Mouse (Mus musculus) hindbrain, embryonic 10.5 days (tissue): Measurements from ENCODE around the gene Myo1c. TPM values are rescaled to one million over a fixed set of nuclear protein-coding genes. Genes with fewer than 3 reads are reported as not detected.
A peak's percentile ranks its signal among the peaks of the same experiment; 100 is the strongest.
"Not testable (repeated sequence)": the region's sequence is repeated elsewhere in the genome, so short reads cannot be mapped to it uniquely, and the experiment has no call there.

Experiments
- DNase-seq: peaks from one replicate; pipeline ENCODE4 v3.0.0-alpha.2; 2017; ENCODE audit warnings: low spot score
- H3K27ac ChIP-seq: fragments of 300-500 bp; sonication (generic); 2 replicates; pipeline ENCODE4 v1.5.1; 2016; ENCODE audit warnings: mild to moderate bottlenecking, moderate library complexity
- H3K27me3 ChIP-seq: fragments of 300-500 bp; sonication (generic); 2 replicates; pipeline ENCODE4 v1.6.1; 2016; ENCODE audit warnings: mild to moderate bottlenecking; ENCODE audit not compliant: poor library complexity, insufficient read depth, severe bottlenecking
- H3K36me3 ChIP-seq: fragments of 300-500 bp; sonication (generic); 2 replicates; pipeline ENCODE4 v1.6.1; 2016; ENCODE audit warnings: mild to moderate bottlenecking, moderate library complexity
- H3K4me1 ChIP-seq: fragments of 300-500 bp; sonication (generic); replicated peaks from 2 replicates; pipeline ENCODE4 v1.6.1; 2016; ENCODE audit warnings: mild to moderate bottlenecking
- H3K4me3 ChIP-seq: fragments of 300-500 bp; sonication (generic); 2 replicates; pipeline ENCODE4 v1.5.1; 2016; ENCODE audit warnings: mild to moderate bottlenecking, moderate library complexity
- H3K9me3 ChIP-seq: fragments of 300-500 bp; sonication (generic); 2 replicates; pipeline ENCODE4 v1.6.1; 2016; ENCODE audit warnings: mild to moderate bottlenecking, moderate library complexity
- WGBS: fragments of 180-500 bp; shearing (Covaris S2); methylation state at CpG from one replicate; pipeline ENCODE4 v1.1.7; 2016; 5-methylcytosine and 5-hydroxymethylcytosine counted together
- polyA plus RNA-seq: library from polyadenylated mRNA; unstranded; fragments of >200 nt; fragmentation: Nextera tagmentation; extraction: Ambion mirVana; gene quantifications from 2 replicates; pipeline ENCODE4 v1.2.1, GENCODE M21; 2016

Gene Myo1c
- polyA plus RNA-seq, 1 experiment from 2014 or later, result 16.4 TPM

GRCm38 (mm10) chr11:75679439-75680171 lies 29.3 kb downstream of the Myo1c start:
- Histone ChIP-seq H3K27me3 (no peaks in the 10 kb centered on the region), H3K9me3 (no peaks in the 10 kb centered on the region), H3K4me3 (peak overlapping the region; percentile 100), H3K27ac (peak overlapping the region; percentile 97), H3K36me3 (peaks cover 25% of the 10 kb centered on the region), H3K4me1 (peaks cover 18% of the 10 kb centered on the region)
- no peak for DNase-seq
- WGBS, result under 1% methylated on average over 43 of the region's 43 CpGs

- H3K9me3 ChIP-seq, result no peaks in the 10 kb centered on the region
- DNase-seq, result no peak
- H3K36me3 ChIP-seq, result peaks cover 50% of the 10 kb centered on the region
- WGBS, result 95% methylated on average over 5 of the region's 5 CpGs
- no peak overlapping the region for H3K4me3 ChIP-seq
- peaks cover 13% of the 10 kb centered on the region for H3K4me1 ChIP-seq
- H3K27ac ChIP-seq, result no peak overlapping the region
- H3K27me3 ChIP-seq, result no peaks in the 10 kb centered on the region
These were observed 34.2 kb downstream of the Myo1c start for GRCm38 (mm10) chr11:75684462-75684861.

- Histone ChIP-seq H3K27me3 (no peaks in the 10 kb centered on the region), H3K4me3 (no peak overlapping the region), H3K36me3 (peaks cover 55% of the 10 kb centered on the region), H3K27ac (no peak overlapping the region), H3K4me1 (peaks cover 13% of the 10 kb centered on the region), H3K9me3 (no peaks in the 10 kb centered on the region)
- 88% methylated on average over 2 of the region's 2 CpGs for WGBS
- no peak for DNase-seq
These were observed 34.7 kb downstream of the Myo1c start for GRCm38 (mm10) chr11:75684956-75685355.

- H3K27ac ChIP-seq, result no peak overlapping the region
- WGBS, result 91% methylated on average over 2 of the region's 2 CpGs
- no peak overlapping the region for H3K4me3 ChIP-seq
- H3K36me3 ChIP-seq, result peaks cover 73% of the 10 kb centered on the region
- no peaks in the 10 kb centered on the region for H3K9me3 ChIP-seq
- no peak for DNase-seq
- H3K27me3 ChIP-seq, result no peaks in the 10 kb centered on the region
- H3K4me1 ChIP-seq, result no peaks in the 10 kb centered on the region
These were observed 37.2 kb downstream of the Myo1c start for GRCm38 (mm10) chr11:75687343-75687993.

GRCm38 (mm10) chr11:75688132-75688531 lies 37.8 kb downstream of the Myo1c start:
- H3K36me3 ChIP-seq, result peaks cover 73% of the 10 kb centered on the region
- WGBS, result 89% methylated on average over 2 of the region's 2 CpGs
- H3K27me3 ChIP-seq, result no peaks in the 10 kb centered on the region
- no peak for DNase-seq
- H3K27ac ChIP-seq, result no peak overlapping the region
- no peak overlapping the region for H3K4me3 ChIP-seq
- H3K9me3 ChIP-seq, result no peaks in the 10 kb centered on the region
- no peaks in the 10 kb centered on the region for H3K4me1 ChIP-seq

GRCm38 (mm10) chr11:75689977-75690376 lies 39.7 kb downstream of the Myo1c start:
- 87% methylated on average over 1 of the region's 1 CpGs for WGBS
- Histone ChIP-seq H3K9me3 (no peaks in the 10 kb centered on the region), H3K4me1 (no peaks in the 10 kb centered on the region), H3K4me3 (no peak overlapping the region), H3K27ac (no peak overlapping the region), H3K27me3 (no peaks in the 10 kb centered on the region), H3K36me3 (peaks cover 74% of the 10 kb centered on the region)
- DNase-seq, result no peak

- peaks cover 76% of the 10 kb centered on the region for H3K36me3 ChIP-seq
- DNase-seq, result no peak
- H3K9me3 ChIP-seq, result no peaks in the 10 kb centered on the region
- H3K27ac ChIP-seq, result no peak overlapping the region
- no peak overlapping the region for H3K4me3 ChIP-seq
- no peaks in the 10 kb centered on the region for H3K27me3 ChIP-seq
- no peaks in the 10 kb centered on the region for H3K4me1 ChIP-seq
These were observed 40.7 kb downstream of the Myo1c start for GRCm38 (mm10) chr11:75691047-75691446.

GRCm38 (mm10) chr11:75693570-75693969 lies 43.3 kb downstream of the Myo1c start:
- Histone ChIP-seq H3K36me3 (peaks cover 96% of the 10 kb centered on the region), H3K4me3 (no peak overlapping the region), H3K27ac (no peak overlapping the region), H3K4me1 (no peaks in the 10 kb centered on the region), H3K9me3 (no peaks in the 10 kb centered on the region), H3K27me3 (no peaks in the 10 kb centered on the region)
- whole genome bisulfite sequencing, result 95% methylated on average over 5 of the region's 5 CpGs
- DNase-seq, result no peak

- H3K9me3 ChIP-seq, H3K27ac ChIP-seq, DNase-seq, H3K4me3 ChIP-seq, H3K27me3 ChIP-seq, H3K4me1 ChIP-seq: not testable (repeated sequence)
- H3K36me3 ChIP-seq, result peaks cover 98% of the 10 kb centered on the region
- 95% methylated on average over 3 of the region's 3 CpGs for WGBS
These were observed 47.2 kb downstream of the Myo1c start for GRCm38 (mm10) chr11:75697464-75697863.

GRCm38 (mm10) chr11:75700557-75700956 lies 50.3 kb downstream of the Myo1c start:
- DNase-seq, result no peak
- H3K4me1 ChIP-seq, result no peaks in the 10 kb centered on the region
- H3K27me3 ChIP-seq, result no peaks in the 10 kb centered on the region
- peaks cover 98% of the 10 kb centered on the region for H3K36me3 ChIP-seq
- no peak overlapping the region for H3K27ac ChIP-seq
- H3K4me3 ChIP-seq, result no peak overlapping the region
- H3K9me3 ChIP-seq, result no peaks in the 10 kb centered on the region
- WGBS, result 96% methylated on average over 5 of the region's 5 CpGs

GRCm38 (mm10) chr11:75702761-75703160 lies 52.5 kb downstream of the Myo1c start:
- no peak for DNase-seq
- Histone ChIP-seq H3K36me3 (peaks cover 97% of the 10 kb centered on the region), H3K9me3 (no peaks in the 10 kb centered on the region), H3K4me3 (no peak overlapping the region), H3K27ac (no peak overlapping the region), H3K4me1 (no peaks in the 10 kb centered on the region), H3K27me3 (no peaks in the 10 kb centered on the region)
- 93% methylated on average over 6 of the region's 6 CpGs for WGBS

- Histone ChIP-seq H3K27me3 (no peaks in the 10 kb centered on the region), H3K9me3 (no peaks in the 10 kb centered on the region), H3K4me3 (no peak overlapping the region), H3K4me1 (no peaks in the 10 kb centered on the region), H3K27ac (no peak overlapping the region), H3K36me3 (peaks cover 89% of the 10 kb centered on the region)
- 92% methylated on average over 2 of the region's 2 CpGs for WGBS
- DNase-seq, result no peak
These were observed 53.4 kb downstream of the Myo1c start for GRCm38 (mm10) chr11:75703748-75704147.

- H3K4me1 ChIP-seq, result peaks cover 3% of the 10 kb centered on the region; the same call in 1 of the 2 replicates
- WGBS, result 89% methylated on average over 1 of the region's 1 CpGs
- H3K4me3 ChIP-seq, result no peak overlapping the region
- no peak for DNase-seq
- no peak overlapping the region for H3K27ac ChIP-seq
- H3K27me3 ChIP-seq, result no peaks in the 10 kb centered on the region
- H3K9me3 ChIP-seq, result 0 out of 2 replicates have a peak, but pooled peaks cover 3% of the 10 kb centered on the region
- H3K36me3 ChIP-seq, result no peaks in the 10 kb centered on the region
These were observed 63.6 kb downstream of the Myo1c start for GRCm38 (mm10) chr11:75713949-75714348.
